Mouse (Mus musculus) adrenal gland, postnatal 14 days (tissue): ENCODE measurements at regions not wholly inside any gene's neighbourhood (a gene's known extent, or its start where the extent isn't known, plus 50 kb on each side); places are given as distances from the start of the nearest gene placed in this dataset.
"Not testable (repeated sequence)": the region's sequence is repeated elsewhere in the genome, so short reads cannot be mapped to it uniquely, and the experiment has no call there.

Source experiments
- DNase-seq: peaks from one replicate; pipeline ENCODE4 v3.0.0; 2021; ENCODE audit warnings: mixed read lengths

DNA sequence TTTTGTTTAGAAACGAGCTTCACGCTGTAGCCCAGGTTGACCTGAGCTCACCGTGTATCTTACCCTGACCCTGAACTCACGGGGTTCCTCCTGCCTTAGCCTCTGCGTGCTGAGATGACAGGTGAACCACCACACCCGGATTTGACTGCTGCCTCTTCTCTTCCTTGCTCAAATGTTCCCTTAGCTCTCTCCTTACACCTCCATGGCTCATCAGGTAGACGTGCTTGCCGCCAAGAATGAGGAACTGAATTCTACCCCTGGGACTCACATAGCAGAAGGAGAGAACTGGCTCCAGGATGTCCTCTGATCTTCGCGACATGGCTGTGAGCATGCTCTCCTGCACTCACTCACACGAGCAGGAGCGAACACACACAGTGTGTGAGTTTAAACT is 55.3 kb upstream of the Jarid2 start:
- DNase-seq, result no peak

DNA sequence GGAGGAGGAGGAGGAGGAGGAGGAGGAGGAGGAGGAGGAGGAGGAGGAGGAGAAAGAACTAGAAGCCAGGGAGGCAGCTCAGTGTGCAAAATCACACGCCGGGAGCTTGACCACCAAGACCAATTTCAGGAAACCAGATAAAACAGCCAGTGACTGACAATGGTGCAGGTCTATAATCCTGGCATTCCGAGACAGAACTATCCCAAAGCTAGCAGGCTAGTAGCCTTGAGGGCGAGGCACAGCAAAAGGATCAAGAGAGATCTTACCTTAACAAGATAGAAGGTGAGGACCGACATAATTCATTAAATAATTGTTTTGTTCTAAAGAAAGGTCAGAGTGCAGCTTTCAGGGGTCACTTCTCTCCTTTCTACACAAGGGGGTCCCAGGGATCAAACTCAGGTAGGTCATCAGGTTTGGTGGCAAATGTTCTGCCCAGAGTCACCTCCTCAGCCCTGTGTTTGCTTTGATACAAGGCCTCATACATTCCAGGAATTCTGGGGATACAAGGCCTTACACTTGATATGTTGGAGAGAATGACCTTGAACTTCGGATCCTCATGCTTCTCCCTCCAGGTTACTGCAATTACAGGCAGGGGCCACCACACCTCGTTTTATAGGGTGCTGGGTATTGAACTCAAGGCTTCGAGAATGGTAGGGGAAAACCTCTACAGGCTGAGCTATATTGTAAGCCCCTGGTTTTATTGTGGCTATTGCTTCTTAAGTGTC is 54.2 kb upstream of the Jarid2 start:
- no peak for DNase-seq

DNA sequence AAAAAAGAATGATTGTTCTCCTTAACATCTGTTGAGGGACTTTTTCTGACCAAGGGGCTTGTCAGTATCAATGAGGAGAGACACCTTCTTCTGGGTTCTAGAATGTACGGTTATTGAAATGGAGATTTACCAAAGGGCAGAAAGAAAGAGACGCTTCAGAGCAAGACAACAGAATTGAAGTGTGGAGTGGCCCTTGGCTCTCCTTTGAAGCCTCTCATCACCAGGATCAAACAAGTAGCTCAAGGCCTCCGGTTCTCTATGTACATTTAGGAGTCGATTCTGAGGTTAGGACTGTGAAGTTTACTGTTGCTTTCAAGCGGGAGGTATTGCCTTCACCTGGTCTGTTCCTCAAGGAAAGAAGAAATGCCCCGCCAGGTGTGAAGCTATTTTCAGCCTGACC is 53.2 kb upstream of the Jarid2 start:
- DNase-seq, result no peak

DNA sequence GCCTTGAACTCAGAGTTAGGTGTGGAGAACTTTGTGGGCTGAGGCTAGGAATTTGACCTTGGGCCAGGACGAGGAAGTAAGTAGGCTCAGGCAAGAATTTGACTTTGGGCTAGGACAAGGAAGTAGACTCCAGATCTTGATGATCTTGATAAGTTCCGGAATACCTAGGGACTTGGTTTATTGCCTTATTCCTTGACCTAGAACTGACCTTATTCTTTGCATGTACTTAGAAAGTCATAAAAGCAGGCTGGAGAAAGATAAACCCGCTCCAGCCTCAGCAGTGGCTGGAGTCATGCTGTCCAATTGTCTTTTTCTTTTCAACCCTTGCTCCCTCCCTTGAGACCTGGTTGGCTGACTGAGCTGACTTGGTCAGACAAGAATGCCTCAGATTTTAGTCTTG is 51.2 kb upstream of the Jarid2 start:
- DNase-seq, result no peak

DNA sequence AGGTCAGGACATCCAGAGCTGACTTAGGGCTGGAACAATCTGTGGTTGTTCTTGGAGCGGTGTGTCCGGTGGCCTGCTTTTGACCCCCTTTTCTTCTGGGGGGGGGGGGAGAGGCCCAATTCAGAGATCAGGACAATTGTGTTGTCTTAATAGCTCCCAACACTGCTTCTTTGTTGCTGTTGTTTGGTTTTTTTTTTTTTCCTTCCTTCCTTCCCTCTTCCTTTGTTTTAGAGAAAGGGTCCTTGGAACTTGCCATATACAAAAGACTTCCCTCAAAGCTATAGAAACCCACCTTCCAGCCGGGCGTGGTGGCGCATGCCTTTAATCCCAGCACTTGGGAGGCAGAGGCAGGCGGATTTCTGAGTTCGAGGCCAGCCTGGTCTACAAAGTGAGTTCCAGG is 49.8 kb upstream of the Jarid2 start:
- not testable (repeated sequence) for DNase-seq
